Mouse (Mus musculus): ENCODE data around the gene Jag2.

DNA sequence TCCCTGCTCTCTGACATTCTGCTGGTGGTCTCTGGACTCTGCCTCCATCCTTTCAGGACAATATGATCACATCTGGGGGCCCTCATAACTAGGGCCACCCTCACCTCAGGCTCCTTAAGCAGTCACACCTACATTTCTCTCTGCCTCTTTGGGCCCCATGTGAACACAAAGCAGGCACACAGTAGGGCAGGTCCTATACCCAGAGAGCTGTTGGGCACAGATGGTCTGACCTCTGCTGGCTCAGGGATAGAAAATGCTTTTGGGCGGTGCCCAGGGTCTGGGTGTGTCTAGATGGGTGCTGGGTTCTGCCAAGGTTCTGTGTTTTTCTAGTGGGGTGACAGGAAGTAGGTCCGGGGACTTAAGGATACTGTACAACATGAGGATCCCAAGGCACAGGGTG is 14.1 kb upstream of the Jag2 start:
- TF ChIP-seq POLR2A (IDR thresholded peaks at IDR 0.05; ENCODE audit: insufficient read length, low read depth) (no peak), SRF (IDR thresholded peaks at IDR 0.05; ENCODE audit: control insufficient read depth, insufficient read length, low read depth) (no peak), MAX (IDR thresholded peaks at IDR 0.05; ENCODE audit: low read depth) (no peak), E2F4 (IDR thresholded peaks at IDR 0.05; ENCODE audit: insufficient read depth) (no peak), TCF12 (IDR thresholded peaks at IDR 0.05; ENCODE audit: insufficient read depth, poor library complexity, severe bottlenecking) (no peak), MYOG (IDR thresholded peaks at IDR 0.05; ENCODE audit: control insufficient read depth in 1 of 3, insufficient read depth in 1 of 3, insufficient read length in 2 of 3, low read depth in 2 of 3) (no peak), USF1 (IDR thresholded peaks at IDR 0.05; ENCODE audit: low read depth) (no peak), CEBPB (IDR thresholded peaks at IDR 0.05; ENCODE audit: insufficient read depth, poor library complexity, severe bottlenecking) (no peak), POLR2AphosphoS2 (IDR thresholded peaks at IDR 0.05; ENCODE audit: insufficient read length, low read depth) (no peak), TCF3 (IDR thresholded peaks at IDR 0.05; ENCODE audit: insufficient read length, low read depth) (no peak), MYOD1 (IDR thresholded peaks at IDR 0.05; ENCODE audit: control insufficient read depth in 1 of 3, insufficient read length in 2 of 3, low read depth in 2 of 3) (no peak)
